Mouse (Mus musculus) urinary bladder, postnatal 4 days (tissue): ENCODE results near the gene Cplx3.

Source experiments
- DNase-seq, 2 experiments: peaks; one replicate each; pipeline ENCODE4 v3.0.0; 2021 to 2022; ENCODE audit warnings: low spot score in 2 of 2

The Cplx3 gene

GRCm38 (mm10) chr9:57560263-57560662 is 45.8 kb downstream of the Cplx3 start:
- DNase-seq, result no peak

GRCm38 (mm10) chr9:57559568-57559967 is 46.5 kb downstream of the Cplx3 start:
- DNase-seq, result no peak

- DNase-seq, result no peak
Observed at GRCm38 (mm10) chr9:57558625-57559024, 47.5 kb downstream of the Cplx3 start.

- no peak for DNase-seq
Observed at GRCm38 (mm10) chr9:57557215-57557614, 48.9 kb downstream of the Cplx3 start.

GRCm38 (mm10) chr9:57554753-57555152 is 51.3 kb downstream of the Cplx3 start:
- no peak for DNase-seq

- DNase-seq, result no peak
Observed at GRCm38 (mm10) chr9:57553119-57553518, 53.0 kb downstream of the Cplx3 start.

GRCm38 (mm10) chr9:57552139-57552887 is 53.8 kb downstream of the Cplx3 start, which contains the start of gene Mpi:
Mpi (minus strand) TSS chr9:57552763.
- peak in 1 of 2 experiments; percentile 54 for DNase-seq

- DNase-seq, result no peak
Observed at GRCm38 (mm10) chr9:57550126-57550862, 55.8 kb downstream of the Cplx3 start.
